Comparison of ENCODE assay signal across 15 mouse cellular contexts in the genomic region with DNA sequence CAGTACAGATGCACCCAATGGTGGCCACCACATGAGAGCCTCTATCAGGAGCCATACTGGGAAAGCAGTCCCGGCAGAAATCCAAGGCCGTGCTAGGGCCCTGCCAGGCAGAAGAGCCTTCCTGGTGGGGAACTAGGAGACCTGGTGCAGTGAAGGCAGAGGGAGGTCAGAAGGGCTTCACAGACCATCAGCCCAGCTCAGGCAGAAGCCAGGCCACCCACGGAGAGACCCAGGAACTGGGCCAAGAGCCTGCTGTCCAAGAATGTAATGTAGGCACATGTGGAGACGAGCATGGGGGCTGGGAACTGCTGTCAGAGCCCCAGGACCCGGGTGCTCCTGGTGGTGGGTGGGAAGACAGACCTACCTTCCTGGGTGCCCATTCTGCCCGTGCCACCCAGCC. TPM values are rescaled to one million over a fixed set of nuclear protein-coding genes. Genes with fewer than 3 reads are reported as not detected.
A peak's percentile ranks its signal among the peaks of the same experiment; 100 is the strongest.
DNase-seq lines count a peak whose midpoint lies in the region; ATAC-seq and TF ChIP-seq lines count a peak whose summit lies in the region.
"Had no signal": no experiment of that assay in that cellular context is flagged by ENCODE, and none has a peak within 500 bp of the region (broad histone marks: within the 10 kb centered on the region; RNA-seq: fewer than 3 reads in every experiment).

No protein-coding gene starts in this region.

- DNase-seq in lung, embryonic 14.5 days: peak; percentile 69
- DNase-seq in lung, postnatal 25 days (ENCODE audit: low spot score): no peak
- DNase-seq in gastrocnemius, postnatal 14 days: peak; percentile 71
- DNase-seq in heart, postnatal 0 days (ENCODE audit: low spot score): peak; percentile 37
- DNase-seq in ovary, postnatal 36 days (ENCODE audit: low spot score): peak; percentile 36
- no peak for DNase-seq in frontal cortex, postnatal 25 days (ENCODE audit: low spot score in 2 of 2)
- DNase-seq in forebrain, embryonic 11.5 days (ENCODE audit: low spot score): no peak
- DNase-seq: cerebellum, adult 18-20 months; right cerebral cortex, postnatal 25 days had no signal

- H3K4me3 ChIP-seq in lung, embryonic 14.5 days (ENCODE audit: low read depth, low read length): no peak overlapping the region
- H3K4me3 ChIP-seq in heart, postnatal 0 days (ENCODE audit: low read depth, low read length): no peak overlapping the region
- H3K4me3 ChIP-seq in forebrain, embryonic 11.5 days (ENCODE audit: low read depth, low read length): no peak overlapping the region
- H3K4me3 ChIP-seq: hindbrain, embryonic 12.5 days; limb, embryonic 15.5 days; neural tube, embryonic 12.5 days had no signal

- H3K9ac ChIP-seq in lung, embryonic 14.5 days: no peak overlapping the region
- H3K9ac ChIP-seq in heart, postnatal 0 days (replicated peaks; ENCODE audit: low read depth, low read length): no peak overlapping the region
- no peak overlapping the region for H3K9ac ChIP-seq in forebrain, embryonic 11.5 days (ENCODE audit: low read length)
- H3K9ac ChIP-seq: hindbrain, embryonic 12.5 days; limb, embryonic 15.5 days; neural tube, embryonic 12.5 days had no signal

- H3K4me1 ChIP-seq in lung, embryonic 14.5 days (ENCODE audit: insufficient read depth): peaks cover 18% of the 10 kb centered on the region; the same call in 1 of the 2 replicates
- peaks cover 27% of the 10 kb centered on the region for H3K4me1 ChIP-seq in heart, postnatal 0 days (ENCODE audit: control insufficient read depth, insufficient read depth)
- peaks cover 9% of the 10 kb centered on the region; the same call in 1 of the 2 replicates for H3K4me1 ChIP-seq in forebrain, embryonic 11.5 days (replicated peaks; ENCODE audit: control insufficient read depth, insufficient read depth, low read length)

- H3K4me2 ChIP-seq in lung, embryonic 14.5 days: no peak overlapping the region
- no peak overlapping the region for H3K4me2 ChIP-seq in heart, postnatal 0 days (ENCODE audit: low read depth, low read length)
- H3K4me2 ChIP-seq in forebrain, embryonic 11.5 days (ENCODE audit: low read depth, low read length, severe bottlenecking): no peak overlapping the region
- H3K4me2 ChIP-seq: hindbrain, embryonic 12.5 days; limb, embryonic 15.5 days; midbrain, embryonic 11.5 days; neural tube, embryonic 12.5 days had no signal

- no peaks in the 10 kb centered on the region for H3K36me3 ChIP-seq in lung, embryonic 14.5 days (ENCODE audit: insufficient read depth)
- H3K36me3 ChIP-seq in heart, postnatal 0 days (replicated peaks; ENCODE audit: control insufficient read depth, insufficient read depth, low read length): no peaks in the 10 kb centered on the region
- H3K36me3 ChIP-seq in forebrain, embryonic 11.5 days (ENCODE audit: control insufficient read depth, insufficient read depth, low read length): no peaks in the 10 kb centered on the region
- H3K36me3 ChIP-seq: hindbrain, embryonic 12.5 days; limb, embryonic 15.5 days; neural tube, embryonic 12.5 days had no signal

- intact Hi-C loops in gastrocnemius, postnatal 14 days (cut with DNase I; ENCODE audit: low total_unique reads): no loop called here

- no peaks in the 10 kb centered on the region for H3K9me3 ChIP-seq in lung, embryonic 14.5 days (ENCODE audit: low read depth, low read length)
- H3K9me3 ChIP-seq in heart, postnatal 0 days (replicated peaks; ENCODE audit: control insufficient read depth, low read length): no peaks in the 10 kb centered on the region
- H3K9me3 ChIP-seq in forebrain, embryonic 11.5 days (ENCODE audit: control insufficient read depth, low read length): no peaks in the 10 kb centered on the region
- H3K9me3 ChIP-seq: hindbrain, embryonic 12.5 days; limb, embryonic 15.5 days; neural tube, embryonic 12.5 days had no signal

- ATAC-seq in lung, embryonic 14.5 days (ENCODE audit: insufficient read depth): no peak
- no peak for ATAC-seq in heart, postnatal 0 days (ENCODE audit: insufficient read depth, low read depth)
- ATAC-seq in forebrain, embryonic 11.5 days (replicated peaks; ENCODE audit: low FRiP score): no peak
- ATAC-seq: forebrain, embryonic 16.5 days had no signal

- no peak overlapping the region for H3K27ac ChIP-seq in lung, embryonic 14.5 days (ENCODE audit: low read depth)
- H3K27ac ChIP-seq in heart, postnatal 0 days (ENCODE audit: low read depth): peak overlapping the region; percentile 82; the same call in 1 of the 2 replicates
- H3K27ac ChIP-seq in forebrain, embryonic 11.5 days (ENCODE audit: low read depth, low read length): no peak overlapping the region
- H3K27ac ChIP-seq: hindbrain, embryonic 12.5 days; limb, embryonic 15.5 days; neural tube, embryonic 12.5 days had no signal

- 49% methylated on average over 6 of the region's 6 CpGs for WGBS in lung, embryonic 14.5 days
- 54% methylated on average over 6 of the region's 6 CpGs for WGBS in heart, postnatal 0 days
- 79% methylated on average over 6 of the region's 6 CpGs for WGBS in forebrain, embryonic 11.5 days

- H3K27me3 ChIP-seq in lung, embryonic 14.5 days (ENCODE audit: insufficient read depth, low read length): no peaks in the 10 kb centered on the region
- H3K27me3 ChIP-seq in heart, postnatal 0 days (ENCODE audit: control insufficient read depth, insufficient read depth, low read length): no peaks in the 10 kb centered on the region
- no peaks in the 10 kb centered on the region for H3K27me3 ChIP-seq in forebrain, embryonic 11.5 days (ENCODE audit: control insufficient read depth, insufficient read depth, low read length)
- H3K27me3 ChIP-seq: hindbrain, embryonic 12.5 days had no signal

- no peak for TF ChIP-seq CTCF in lung, embryonic 14.5 days (IDR thresholded peaks at IDR 0.05; ENCODE audit: low read depth)
- no peak for TF ChIP-seq CTCF in heart, postnatal 0 days (IDR thresholded peaks at IDR 0.05; ENCODE audit: low read depth)

- no peak for TF ChIP-seq EP300 in heart, postnatal 0 days (IDR thresholded peaks at IDR 0.05; ENCODE audit: low read depth)

RNA-seq across cellular contexts. Expression of a gene that starts 0.9 kb away (rescaled TPM):
- polyA plus RNA-seq in lung, embryonic 14.5 days (2014; fragmentation: Nextera tagmentation; extraction: Ambion mirVana): 3.0 and 3.4 TPM in 2 replicates
- 10 to 100 TPM; 65.6 to 68.3 TPM for total RNA-seq in gastrocnemius, postnatal 14 days (2021)
- total RNA-seq in heart, postnatal 0 days (2014; rRNA removed; ENCODE audit: low replicate concordance): 44.1 and 55.0 TPM in 2 replicates
- polyA plus RNA-seq in heart, postnatal 0 days (2015; fragmentation: Nextera tagmentation; extraction: Ambion mirVana): 21.0 and 22.4 TPM in 2 replicates
- polyA plus RNA-seq in forebrain, embryonic 11.5 days (2014; fragmentation: Nextera tagmentation; extraction: Ambion mirVana): 0.63 TPM in 1 of 2 replicates, not detected in the other

RNA-seq across cellular contexts. Expression of a gene that starts 29.8 kb away (rescaled TPM):
- not detected in 2 replicates for polyA plus RNA-seq in lung, embryonic 14.5 days (2014; fragmentation: Nextera tagmentation; extraction: Ambion mirVana)
- 1 to 10 TPM; 1.6 to 4.4 TPM for total RNA-seq in gastrocnemius, postnatal 14 days (2021)
- total RNA-seq in heart, postnatal 0 days (2014; rRNA removed; ENCODE audit: low replicate concordance): not detected in 2 replicates
- 0.04 and 0.10 TPM in 2 replicates for polyA plus RNA-seq in heart, postnatal 0 days (2015; fragmentation: Nextera tagmentation; extraction: Ambion mirVana)
- 0.07 TPM in 1 of 2 replicates, not detected in the other for polyA plus RNA-seq in forebrain, embryonic 11.5 days (2014; fragmentation: Nextera tagmentation; extraction: Ambion mirVana)
- polyA plus RNA-seq: embryonic facial prominence, embryonic 11.5 days; forebrain, embryonic 16.5 days; hindbrain, embryonic 12.5 days had no signal

RNA-seq across cellular contexts. Expression of a gene that starts 34.5 kb away (rescaled TPM):
- polyA plus RNA-seq in lung, embryonic 14.5 days (2014; fragmentation: Nextera tagmentation; extraction: Ambion mirVana): 1.8 and 1.9 TPM in 2 replicates
- total RNA-seq in gastrocnemius, postnatal 14 days (2021): under 1 TPM in 1 of 2 experiments, not detected in 1; 0.12 TPM
- not detected in 2 replicates for total RNA-seq in heart, postnatal 0 days (2014; rRNA removed; ENCODE audit: low replicate concordance)
- polyA plus RNA-seq in heart, postnatal 0 days (2015; fragmentation: Nextera tagmentation; extraction: Ambion mirVana): 0.12 and 0.21 TPM in 2 replicates
- polyA plus RNA-seq in forebrain, embryonic 11.5 days (2014; fragmentation: Nextera tagmentation; extraction: Ambion mirVana): 1.0 and 1.7 TPM in 2 replicates

RNA-seq across cellular contexts. Expression of a gene that starts 52.7 kb away (rescaled TPM):
- polyA plus RNA-seq in lung, embryonic 14.5 days (2014; fragmentation: Nextera tagmentation; extraction: Ambion mirVana): 0.09 TPM in 1 of 2 replicates, not detected in the other
- total RNA-seq in gastrocnemius, postnatal 14 days (2021): not detected
- not detected in 2 replicates for total RNA-seq in heart, postnatal 0 days (2014; rRNA removed; ENCODE audit: low replicate concordance)
- not detected in 2 replicates for polyA plus RNA-seq in heart, postnatal 0 days (2015; fragmentation: Nextera tagmentation; extraction: Ambion mirVana)
- not detected in 2 replicates for polyA plus RNA-seq in forebrain, embryonic 11.5 days (2014; fragmentation: Nextera tagmentation; extraction: Ambion mirVana)
- polyA plus RNA-seq: forebrain, embryonic 16.5 days had no signal

Comparison
In these comparisons a context has a peak if more than half of its experiments do, and no peak if none do; other contexts are left out.
1. DNase-seq: peak in lung, embryonic 14.5 days (single experiment), gastrocnemius, postnatal 14 days (single experiment), heart, postnatal 0 days (single experiment) and ovary, postnatal 36 days (single experiment); none in lung, postnatal 25 days (single experiment), frontal cortex, postnatal 25 days (0 of 2) and forebrain, embryonic 11.5 days (single experiment).